Mouse (Mus musculus) frontal cortex, postnatal 10 days (tissue): Measurements from ENCODE around the gene Ankrd55.
"Not testable (repeated sequence)": the region's sequence is repeated elsewhere in the genome, so short reads cannot be mapped to it uniquely, and the experiment has no call there.

Experiments used
- DNase-seq, 2 experiments: peaks; one replicate each; pipeline ENCODE4 v3.0.0; 2022; ENCODE audit warnings: low spot score in 2 of 2, mixed read lengths in 1 of 2

Gene Ankrd55

DNA sequence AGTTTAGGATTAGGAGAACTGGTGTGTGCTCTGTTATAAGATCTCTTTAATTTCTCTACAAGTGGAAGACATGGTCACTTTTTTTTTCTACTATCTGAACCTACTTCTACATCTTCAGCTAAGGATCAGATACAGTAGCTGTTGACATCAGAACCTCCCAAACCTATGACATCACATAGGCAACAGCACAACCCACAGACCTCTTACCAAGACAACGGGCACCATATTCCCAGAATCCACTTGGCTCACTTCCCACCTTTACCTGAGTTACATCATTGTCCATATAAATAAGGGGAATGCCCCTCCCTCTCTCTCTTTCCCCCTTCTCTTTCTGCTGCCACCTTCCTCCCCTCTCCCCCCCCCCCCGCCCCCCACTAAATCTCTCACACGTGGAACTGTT is 124.0 kb downstream of the Ankrd55 start:
- no peak for DNase-seq

DNA sequence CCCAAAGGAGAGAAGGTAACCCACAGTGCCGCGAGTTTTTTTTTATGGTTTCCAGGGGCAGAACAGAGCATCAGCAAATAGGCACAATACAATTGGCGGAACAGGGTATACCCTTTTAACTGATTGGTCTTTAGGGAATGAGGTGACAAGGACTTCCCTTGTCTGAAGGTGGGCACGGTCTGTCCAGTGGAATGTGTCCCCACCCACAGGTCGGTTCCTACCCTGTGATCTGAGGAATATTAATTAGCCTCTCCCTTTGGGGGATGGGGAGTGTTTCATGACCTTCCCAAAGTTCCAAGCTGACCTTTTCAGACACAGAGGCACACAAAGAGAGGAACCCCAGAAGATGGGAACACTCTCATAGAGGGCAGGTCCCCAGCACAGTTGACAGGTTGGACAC is 124.6 kb downstream of the Ankrd55 start:
- DNase-seq: no peak

DNA sequence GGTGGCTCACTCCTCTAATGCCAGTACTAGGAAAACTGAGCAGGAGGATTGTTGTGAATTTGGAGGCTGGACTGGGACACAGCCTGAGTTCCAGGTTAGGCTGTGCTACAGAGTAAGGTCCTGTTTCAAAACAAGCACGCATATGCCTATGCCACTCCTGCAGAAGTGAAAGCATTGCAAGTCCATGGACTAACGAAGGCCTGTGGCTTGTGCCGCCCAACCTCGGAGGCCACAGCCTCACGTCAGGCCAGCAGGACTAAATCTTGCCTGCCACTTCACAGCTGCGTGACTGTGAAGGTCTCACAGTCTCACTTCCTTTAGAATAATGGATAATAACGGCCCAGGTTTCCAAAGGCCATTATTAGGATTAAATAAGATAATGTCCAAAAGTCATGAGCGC is 125.4 kb downstream of the Ankrd55 start:
- DNase-seq: no peak

DNA sequence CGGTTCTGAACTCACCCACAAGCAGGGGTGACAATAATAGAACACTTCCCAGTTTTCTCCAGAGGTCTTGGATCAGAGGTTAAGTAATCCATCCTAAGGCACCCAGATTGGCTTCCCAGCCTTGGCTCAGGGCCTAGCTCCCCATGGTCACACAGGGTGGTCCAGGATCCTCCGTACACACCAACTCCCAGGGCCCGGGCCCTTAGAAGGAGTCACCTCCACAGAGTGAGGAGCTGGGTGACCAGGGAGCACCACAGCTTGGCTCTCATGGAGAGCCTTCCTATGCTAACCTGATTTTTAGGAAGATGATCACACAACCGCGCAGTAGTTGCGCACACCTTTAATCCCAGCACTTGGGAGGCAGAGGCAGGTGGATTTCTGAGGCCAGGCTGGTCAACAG is 127.6 kb downstream of the Ankrd55 start:
- DNase-seq: no peak

DNA sequence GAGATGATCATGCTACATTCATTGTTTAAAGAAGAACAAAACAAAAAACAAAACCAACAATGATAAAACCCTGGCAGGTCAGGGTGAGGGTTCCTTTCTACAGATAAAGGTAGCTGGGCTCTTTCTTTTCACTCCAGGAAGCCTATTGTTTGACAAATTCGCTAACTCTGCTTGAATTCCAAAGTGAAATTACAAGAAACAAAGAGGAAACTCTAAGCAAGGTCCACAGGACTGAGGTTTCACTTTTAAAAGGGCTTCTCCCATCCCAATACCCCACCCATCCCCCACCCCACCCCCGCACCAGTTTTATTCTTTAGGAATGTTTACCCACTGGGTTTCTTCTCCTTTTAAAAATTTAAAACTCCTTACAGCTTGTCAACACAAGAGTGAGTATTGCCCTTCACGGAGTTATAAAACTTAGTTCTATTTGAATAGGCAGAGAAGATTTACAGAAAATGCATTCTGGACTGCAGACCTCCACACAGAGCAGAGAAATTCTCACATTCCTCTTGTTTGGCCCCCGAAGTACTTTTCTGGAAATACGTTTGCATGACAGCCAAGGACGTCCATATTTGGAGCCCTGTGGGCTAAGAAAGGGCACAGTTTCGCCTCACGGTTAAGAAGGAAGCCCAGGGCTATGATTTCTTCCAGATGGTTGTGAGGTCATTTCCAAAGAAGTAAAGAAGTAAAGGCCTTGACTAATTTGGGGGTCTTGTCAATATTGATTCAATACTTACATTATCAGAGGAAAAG is 128.3 kb downstream of the Ankrd55 start:
- DNase-seq: no peak

DNA sequence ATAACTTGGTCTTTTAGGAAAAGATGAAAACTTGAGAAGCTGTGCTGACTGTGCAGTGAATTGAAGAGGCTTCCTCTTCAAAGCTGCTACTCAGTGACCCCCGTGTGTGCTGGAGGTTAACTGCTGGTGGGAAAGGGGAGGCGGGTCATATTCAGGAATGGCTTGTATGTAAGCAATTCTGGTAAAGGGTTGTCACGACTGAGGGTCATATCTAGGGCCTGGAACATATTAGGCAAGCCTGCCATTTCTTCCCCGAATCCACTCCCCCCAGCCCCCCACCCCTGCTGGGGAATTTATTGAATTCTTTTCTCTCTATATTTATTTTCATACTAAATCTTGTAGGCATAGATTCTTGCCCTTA is 128.9 kb downstream of the Ankrd55 start:
- no peak for DNase-seq

DNA sequence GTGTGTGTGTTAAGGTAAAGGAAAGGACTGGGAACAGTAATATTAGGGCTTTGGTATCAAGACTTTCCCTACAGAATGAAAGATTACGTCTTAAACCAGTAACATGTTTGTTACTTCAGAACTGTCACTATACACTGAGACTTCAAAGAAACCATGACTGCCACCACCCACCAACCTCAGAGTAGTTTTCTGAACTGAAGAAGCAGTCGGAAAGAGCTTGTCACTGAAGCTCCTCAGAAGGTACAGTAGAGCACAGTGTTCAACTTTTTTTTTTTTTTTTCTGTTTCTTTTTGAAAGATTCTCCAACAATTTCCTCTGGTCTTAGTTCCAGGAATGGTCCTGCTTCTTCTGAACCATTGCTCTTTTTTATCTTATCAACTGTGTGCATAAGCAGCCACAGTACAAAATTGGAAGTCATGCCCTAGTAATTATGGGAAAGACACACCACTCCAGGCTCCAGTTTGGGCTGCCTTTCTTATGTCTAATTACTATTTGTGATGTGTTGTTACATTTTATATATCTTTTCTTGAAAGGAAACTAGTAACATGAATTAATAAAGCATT is 129.7 kb downstream of the Ankrd55 start:
- DNase-seq: no peak

DNA sequence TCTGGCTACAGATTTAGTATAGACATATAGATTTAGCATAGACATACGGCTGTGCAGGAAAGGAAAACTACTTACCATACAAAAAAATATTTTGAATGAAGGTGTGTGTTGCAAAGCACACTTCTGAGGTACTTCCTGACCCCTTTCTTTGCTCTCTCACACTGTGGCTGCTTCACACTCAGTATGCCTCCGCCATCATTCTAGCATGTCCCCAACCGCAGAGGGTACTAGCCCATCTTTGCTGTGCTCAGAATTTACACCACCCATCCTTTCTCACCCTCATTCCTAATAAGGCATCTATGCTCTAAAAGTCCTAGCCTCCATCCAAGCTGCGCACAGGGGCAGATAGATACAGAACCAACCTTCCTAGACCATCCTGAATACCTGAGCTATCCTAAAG is 130.3 kb downstream of the Ankrd55 start:
- no peak for DNase-seq

DNA sequence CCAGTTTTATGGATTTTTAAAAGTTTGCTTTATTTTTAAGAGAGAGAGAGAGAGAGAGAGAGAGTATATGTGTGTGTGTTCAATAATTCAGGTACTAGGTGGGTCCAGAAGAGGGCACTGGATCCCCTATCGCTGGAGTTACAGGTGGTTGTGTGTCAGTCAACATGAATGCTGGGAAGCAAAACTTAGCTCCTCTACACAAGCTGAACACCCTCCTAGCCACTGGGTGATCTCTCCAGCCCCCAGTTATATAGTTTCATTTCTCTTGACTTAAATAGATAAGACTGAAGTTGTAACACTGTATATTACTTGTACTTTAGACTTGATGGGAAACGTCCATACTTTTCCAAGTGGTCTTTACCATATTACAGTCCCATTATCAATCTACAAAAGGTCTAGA is 136.0 kb downstream of the Ankrd55 start:
- no peak for DNase-seq

DNA sequence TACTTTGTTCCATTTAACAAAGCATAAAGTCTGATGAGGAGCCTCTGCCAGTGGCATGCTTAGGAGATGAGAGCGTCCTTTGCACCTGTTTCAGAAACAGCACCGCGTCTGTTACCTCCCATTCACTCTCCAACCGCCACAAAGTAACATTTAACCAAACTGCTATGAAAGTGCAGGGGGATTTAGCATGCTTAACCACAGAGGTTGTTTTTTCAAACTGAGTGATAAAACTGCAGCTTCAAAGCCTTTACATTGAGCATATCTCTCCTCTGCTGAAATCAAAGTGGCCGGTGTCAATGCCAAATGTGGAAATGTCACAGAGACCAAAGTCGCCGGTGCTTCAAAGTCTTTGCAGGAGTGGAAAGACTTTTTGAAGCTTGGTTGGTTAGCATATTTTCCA is 136.4 kb downstream of the Ankrd55 start:
- no peak for DNase-seq

DNA sequence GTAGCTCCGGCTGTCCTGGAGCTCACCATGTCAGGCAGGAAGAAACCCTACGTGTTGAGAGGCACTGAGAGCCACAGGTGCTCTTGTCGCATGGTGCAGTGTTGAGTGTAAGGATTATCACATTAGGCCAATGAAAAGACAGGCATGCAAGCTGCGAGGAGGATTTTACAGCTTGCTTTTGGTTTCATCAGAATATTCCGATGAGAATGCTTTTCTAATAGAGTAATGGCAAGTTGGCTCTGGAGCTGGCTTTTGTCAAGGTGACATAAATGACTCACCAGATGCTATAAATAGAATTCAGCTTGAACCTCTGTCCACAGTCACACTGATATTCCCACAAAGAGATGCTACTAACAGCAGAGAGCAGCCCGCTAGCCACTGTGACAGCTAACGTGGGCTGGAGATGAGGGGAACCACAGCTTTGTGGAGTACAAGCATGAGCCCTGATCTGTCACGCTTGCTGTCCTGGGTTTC is 137.0 kb downstream of the Ankrd55 start:
- DNase-seq: no peak

DNA sequence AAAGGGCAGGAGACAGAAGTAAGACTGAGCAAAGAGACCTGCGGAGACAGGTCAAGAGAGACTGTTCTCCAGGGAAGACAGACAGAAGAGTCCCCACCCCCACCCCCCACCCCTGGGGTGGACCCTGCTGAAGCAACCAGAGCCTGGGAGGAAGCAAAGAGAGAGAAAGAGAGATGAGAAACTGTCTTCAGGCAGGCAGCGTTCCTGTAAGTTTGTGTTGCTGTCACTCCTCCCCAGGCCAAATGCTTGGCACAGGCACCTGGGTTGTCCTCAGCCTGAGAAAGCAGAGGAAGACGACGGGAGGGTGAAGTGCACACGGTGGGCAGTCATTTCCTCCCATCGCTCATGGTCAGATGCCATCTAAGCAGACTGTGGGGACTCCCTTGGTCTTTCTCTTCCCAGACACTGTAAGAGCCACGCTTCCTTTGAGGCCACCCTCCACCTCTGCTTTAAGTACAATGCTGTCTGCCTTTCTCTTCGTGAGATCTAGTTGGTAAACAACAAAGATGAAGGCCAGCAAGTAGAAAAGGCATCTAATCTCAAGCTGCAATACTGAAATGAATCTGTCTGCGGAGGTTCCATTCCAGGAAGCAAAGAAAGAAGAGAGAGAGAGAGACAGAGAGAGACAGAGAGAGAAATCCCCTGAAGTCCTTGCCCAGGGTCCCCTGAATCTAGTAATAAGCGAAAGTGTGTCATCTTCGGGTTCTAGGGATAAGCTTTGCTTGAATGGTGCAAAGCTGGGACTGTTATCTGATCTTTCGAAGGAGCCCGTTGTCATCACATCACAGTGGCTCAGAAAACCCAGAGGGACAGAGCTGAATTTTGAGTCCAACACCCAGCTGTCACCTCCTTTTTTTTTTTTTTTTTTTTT is 138.2 kb downstream of the Ankrd55 start:
- DNase-seq: no peak

DNA sequence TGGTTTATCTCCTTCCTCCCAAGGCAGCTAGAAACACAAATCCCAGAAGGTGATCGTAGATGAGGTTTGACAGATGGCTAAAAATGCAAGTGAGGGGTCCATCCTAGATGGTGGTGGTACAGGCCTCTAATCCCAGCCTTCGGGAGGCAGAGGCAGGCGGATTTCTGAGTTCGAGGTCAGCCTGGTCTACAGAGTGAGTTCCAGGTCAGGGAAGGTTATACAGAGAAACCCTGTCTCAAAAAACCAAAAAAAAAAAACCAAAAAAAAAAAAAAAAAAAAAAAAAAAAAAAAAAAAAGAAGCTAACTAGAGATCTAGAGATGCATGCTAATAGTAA is 138.9 kb downstream of the Ankrd55 start:
- DNase-seq: not testable (repeated sequence)

DNA sequence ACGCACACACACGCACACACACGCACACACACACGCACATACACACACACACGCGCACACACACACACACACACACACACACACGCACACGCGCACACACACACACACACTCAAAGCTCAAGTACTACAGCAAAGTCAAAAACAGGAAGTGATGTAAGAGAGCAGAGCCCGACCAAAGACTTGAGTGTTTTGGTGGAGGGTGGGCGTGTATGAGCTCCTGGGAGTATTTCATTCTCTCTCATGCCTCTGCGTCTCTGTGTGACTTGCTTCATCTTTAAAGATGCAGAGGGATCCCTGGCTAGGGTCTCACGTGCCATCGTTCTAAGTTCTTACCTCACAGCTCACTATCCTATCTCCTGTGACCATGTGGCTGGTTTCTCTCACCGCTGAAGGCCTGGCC is 139.3 kb downstream of the Ankrd55 start:
- DNase-seq: no peak

DNA sequence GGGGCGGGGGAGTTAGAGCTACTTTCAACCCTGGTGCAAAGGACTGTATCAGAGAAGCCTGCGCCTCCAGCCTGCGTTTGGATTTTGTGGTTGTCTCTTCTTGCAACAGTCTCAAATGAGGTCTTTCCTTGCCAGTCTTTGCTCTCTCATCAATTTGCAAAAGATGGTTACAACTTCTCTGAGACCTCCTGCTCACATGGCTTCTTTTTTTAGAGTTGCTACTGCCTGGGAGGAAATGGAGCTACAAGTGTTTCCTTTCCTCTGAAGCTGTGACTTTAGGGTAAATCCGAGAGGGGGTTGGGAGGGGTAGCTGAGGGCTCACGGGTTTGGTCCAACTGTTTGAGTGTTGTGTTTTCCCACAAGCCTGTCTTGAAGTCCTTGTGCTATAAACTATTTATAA is 145.0 kb downstream of the Ankrd55 start:
- DNase-seq: peak in 1 of 2 experiments; percentile 29
